Mouse (Mus musculus): ENCODE measurements at regions not wholly inside any gene's neighbourhood (a gene's known extent, or its start where the extent isn't known, plus 50 kb on each side); places are given as distances from the start of the nearest gene placed in this dataset.

DNA sequence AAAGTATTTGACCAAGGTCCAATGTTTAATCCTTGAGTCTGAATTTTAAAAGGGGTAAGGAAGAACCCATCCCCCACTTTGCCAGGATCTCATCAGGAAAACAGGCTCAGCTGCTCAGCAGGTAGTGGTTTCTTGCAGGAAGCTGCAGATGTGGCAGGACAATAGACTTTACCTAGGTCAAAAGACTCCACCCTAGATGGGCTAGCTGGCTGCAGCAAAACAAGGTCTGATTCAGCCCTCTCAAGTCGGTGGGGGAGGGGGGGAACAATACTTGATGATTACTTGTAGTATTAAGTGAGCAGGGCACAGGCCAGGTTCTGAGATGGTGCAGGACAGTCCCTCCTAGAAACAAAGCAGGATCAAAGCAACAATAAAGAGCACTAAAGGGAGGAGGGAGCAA is 349.1 kb downstream of the 9430069I07Rik start:
- TF ChIP-seq CTCF (IDR thresholded peaks at IDR 0.05; ENCODE audit: low read depth) = no peak
- TF ChIP-seq EP300 (IDR thresholded peaks at IDR 0.05; ENCODE audit: low read depth) = no peak

Data from liver, postnatal 0 days (tissue).